Mouse (Mus musculus) embryonic fibroblast, embryonic 13.5 days (primary cell): ENCODE data around the gene Psmd3. TPM values are rescaled to one million over a fixed set of nuclear protein-coding genes. Genes with fewer than 3 reads are reported as not detected.
A peak's percentile ranks its signal among the peaks of the same experiment; 100 is the strongest.

Experiments used
- H3K27ac ChIP-seq: 2 replicates; pipeline ENCODE4 v1.5.1; 2012; ENCODE audit warnings: low read length, control low read depth, inconsistent platforms; ENCODE audit not compliant: insufficient read depth
- H3K4me1 ChIP-seq: 2 replicates; pipeline ENCODE4 v1.6.1; 2011; ENCODE audit warnings: low read length; ENCODE audit not compliant: control insufficient read depth, insufficient read depth
- H3K4me3 ChIP-seq: 2 replicates; pipeline ENCODE4 v1.5.1; 2011; ENCODE audit warnings: mild to moderate bottlenecking, control low read depth, low read length; ENCODE audit not compliant: insufficient read depth
- CTCF ChIP-seq: IDR thresholded peaks from 2 replicates; pipeline ENCODE4 v1.5.1; 2011; ENCODE audit warnings: mild to moderate bottlenecking, control low read depth, low read length, moderate library complexity, borderline replicate concordance; ENCODE audit not compliant: insufficient read depth
- POLR2A ChIP-seq: IDR thresholded peaks from 2 replicates; pipeline ENCODE4 v1.6.1; 2011; ENCODE audit warnings: low read depth, mild to moderate bottlenecking, control low read depth, low read length, moderate library complexity
- polyA plus RNA-seq: library from polyadenylated mRNA; stranded (reverse); fragments of >200 nt; gene quantifications from 2 replicates; pipeline ENCODE4 v1.2.4, GENCODE M21; 2011; ENCODE audit warnings: low read depth; ENCODE audit not compliant: missing spikeins, insufficient read length

The Psmd3 gene
- polyA plus RNA-seq, 1 experiment = 86.7 TPM

DNA sequence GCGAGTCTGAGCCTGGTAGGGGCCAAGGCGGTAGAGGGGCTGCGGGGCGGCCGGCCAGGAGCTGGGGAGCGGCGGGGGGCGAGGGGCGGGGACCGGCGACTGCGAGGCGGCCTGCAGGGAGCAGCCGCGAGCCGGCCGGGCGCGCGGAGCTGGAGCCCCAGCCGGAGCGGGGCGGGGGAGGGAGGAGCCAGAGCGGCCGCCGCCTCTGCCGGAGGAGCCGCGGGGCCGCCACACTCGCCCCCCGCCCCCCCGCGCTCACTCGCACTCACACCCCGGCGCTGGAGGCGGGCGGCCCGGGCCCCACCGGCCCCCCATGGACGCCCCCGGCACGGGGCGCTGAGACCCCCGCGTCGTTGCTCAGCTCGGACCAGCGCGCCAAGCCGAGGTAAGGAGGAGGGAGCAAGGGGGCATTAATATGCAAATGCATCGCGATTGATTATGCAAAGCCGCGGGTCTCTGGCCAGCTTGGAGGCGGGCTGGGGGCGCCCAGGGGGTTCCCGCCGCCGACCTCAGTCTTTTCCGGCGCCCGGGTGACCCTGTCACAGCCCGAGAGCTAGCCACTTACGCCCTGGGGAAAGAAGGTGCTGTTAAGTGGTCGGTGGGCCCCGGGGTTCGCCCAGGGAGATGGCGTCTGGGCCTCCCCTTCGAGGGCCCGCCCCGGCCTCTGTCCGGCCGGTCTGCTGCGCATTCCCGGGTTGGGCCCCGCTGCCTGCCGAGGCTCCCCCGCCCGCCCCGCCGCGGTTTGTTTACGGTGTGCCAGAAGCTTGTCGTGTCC is 59.5 kb downstream of the Psmd3 start:
- peak overlapping the region; percentile 90 for H3K4me3 ChIP-seq
- TF ChIP-seq CTCF = no peak
- TF ChIP-seq POLR2A = no peak
- H3K4me1 ChIP-seq = peaks cover 7% of the 10 kb centered on the region; the same call in 1 of the 2 replicates
- H3K27ac ChIP-seq = peak overlapping the region; percentile 68

DNA sequence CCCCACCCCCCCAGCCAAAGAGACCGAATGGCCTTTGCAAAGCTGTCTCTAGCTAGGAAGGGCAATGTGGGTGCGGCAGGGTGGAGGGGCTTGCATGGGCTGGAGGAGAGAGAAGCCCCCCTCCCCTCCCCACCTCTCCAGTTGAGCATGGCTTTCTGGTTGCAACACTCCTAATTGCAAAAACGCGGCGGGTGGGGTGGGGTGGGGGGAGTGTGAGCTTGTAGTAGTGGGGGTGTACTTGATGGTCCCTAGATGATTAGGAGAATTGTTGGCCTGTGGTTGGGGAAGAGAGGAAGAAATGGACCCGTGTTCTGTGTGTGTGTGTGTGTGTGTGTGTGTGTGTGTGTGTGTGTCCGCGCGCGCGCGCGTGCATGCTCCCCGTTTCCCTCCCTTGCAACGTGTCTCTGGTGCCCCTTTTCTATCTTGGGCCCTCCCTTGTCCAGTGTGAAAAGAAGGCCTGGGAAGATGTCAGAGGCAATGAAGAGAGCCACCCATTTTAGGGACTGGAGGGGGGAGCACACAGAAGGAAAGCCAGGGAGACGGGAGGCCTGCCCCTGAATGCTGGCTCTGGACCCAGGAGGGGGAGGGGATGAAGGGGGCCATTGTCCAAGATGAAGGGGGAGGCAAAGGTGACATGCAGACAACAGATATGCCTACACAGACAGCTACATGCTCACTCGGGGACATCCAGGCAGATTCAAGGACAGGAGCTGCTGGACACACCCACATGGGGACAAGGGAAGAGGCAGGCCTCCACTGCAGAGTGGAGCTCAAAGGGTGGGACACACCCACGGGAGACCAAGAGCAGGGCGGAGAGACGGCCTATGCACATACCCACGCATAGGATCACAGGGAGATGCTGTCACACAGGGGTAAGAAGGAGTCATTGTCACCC is 60.3 kb downstream of the Psmd3 start:
- H3K4me1 ChIP-seq = peaks cover 12% of the 10 kb centered on the region; the same call in 1 of the 2 replicates
- H3K27ac ChIP-seq = 0 out of 2 replicates have a peak overlapping the region, but pooled peaks have one; percentile 5
- TF ChIP-seq POLR2A (no peak; the same call in 1 of the 2 replicates), CTCF (no peak)
- H3K4me3 ChIP-seq = peak overlapping the region; percentile 90

DNA sequence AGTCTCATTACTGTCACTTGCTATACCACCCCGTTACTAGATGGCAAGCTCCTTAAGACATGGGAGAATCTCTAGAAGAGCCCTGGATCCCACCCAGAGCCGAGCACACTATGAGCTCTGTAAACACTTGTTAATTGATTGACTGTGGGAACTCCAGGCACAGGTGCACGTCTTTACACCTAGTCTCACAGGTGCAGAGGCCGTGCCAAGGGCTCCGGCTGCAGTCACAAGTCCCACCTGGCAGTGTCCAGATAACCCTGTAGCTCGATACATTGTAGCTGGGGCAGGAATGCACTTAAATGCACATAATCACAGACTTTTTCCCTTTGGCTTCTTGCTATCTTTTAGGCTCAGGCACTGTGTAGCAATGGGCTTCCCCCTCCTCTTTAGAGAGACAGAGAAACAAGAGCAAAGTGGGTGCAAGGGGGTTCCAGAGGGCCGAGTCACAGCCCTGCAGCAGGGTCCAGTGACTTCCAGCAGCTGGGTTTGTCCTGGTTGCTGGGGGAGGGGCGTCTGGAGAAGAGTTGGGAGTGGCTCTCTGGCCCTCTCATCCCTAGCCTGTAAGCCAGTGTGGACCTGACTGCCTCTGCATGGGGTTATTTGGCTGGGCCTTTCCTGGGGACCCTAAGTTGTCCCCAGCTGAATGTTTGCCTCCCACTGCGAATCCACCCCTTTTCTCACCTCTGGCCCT is 61.4 kb downstream of the Psmd3 start:
- H3K27ac ChIP-seq = peak overlapping the region; percentile 16; the same call in 1 of the 2 replicates
- H3K4me3 ChIP-seq = no peak overlapping the region
- no peak for TF ChIP-seq POLR2A
- no peak for TF ChIP-seq CTCF
- peaks cover 17% of the 10 kb centered on the region for H3K4me1 ChIP-seq

DNA sequence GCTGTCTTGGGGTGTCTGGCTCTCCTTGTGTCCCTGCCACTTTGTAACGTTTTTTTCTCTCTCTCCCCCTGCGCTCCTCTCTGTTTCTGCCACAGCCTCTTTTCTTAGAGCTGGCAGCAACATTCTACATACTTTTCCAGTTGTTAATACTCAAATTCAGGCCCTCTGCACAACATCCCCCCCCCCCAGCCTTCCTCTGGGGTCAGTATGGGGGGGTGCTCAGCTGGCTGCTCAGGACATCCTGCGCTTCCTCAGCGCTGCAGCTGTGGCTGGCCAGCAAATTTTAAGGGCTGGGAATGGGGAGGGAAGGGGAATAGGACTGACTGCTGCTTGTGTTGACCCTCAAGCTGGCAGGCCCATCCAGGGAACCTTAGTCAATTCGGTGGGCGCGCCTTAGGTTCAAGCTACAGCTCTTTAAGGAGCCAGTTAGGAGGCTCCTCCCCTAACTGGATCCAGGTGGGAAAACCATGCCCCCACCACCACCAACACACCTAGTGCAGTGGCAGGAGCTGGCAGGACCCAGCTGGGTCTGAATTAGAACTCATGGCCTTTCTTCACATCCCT is 62.2 kb downstream of the Psmd3 start:
- Histone ChIP-seq H3K4me1 (peaks cover 23% of the 10 kb centered on the region), H3K27ac (peak overlapping the region; percentile 16; the same call in 1 of the 2 replicates), H3K4me3 (no peak overlapping the region)
- TF ChIP-seq POLR2A (no peak), CTCF (no peak)

Other genes starting within 250 kb of the Psmd3 start
- gene Mien1, start 243.6 kb upstream of the Psmd3 start, polyA plus RNA-seq = 47.2 and 54.3 TPM in 2 replicates
- not detected in 2 replicates for gene Grb7, start 236.2 kb upstream of the Psmd3 start, polyA plus RNA-seq
- not detected in 2 replicates for gene Ikzf3, start 136.5 kb upstream of the Psmd3 start, polyA plus RNA-seq
- not detected in 2 replicates for gene Zpbp2, start 131.5 kb upstream of the Psmd3 start, polyA plus RNA-seq
- gene Ormdl3, start 95.2 kb upstream of the Psmd3 start, polyA plus RNA-seq = 47.7 and 51.9 TPM in 2 replicates
- gene Lrrc3c, start 84.3 kb upstream of the Psmd3 start, polyA plus RNA-seq = not detected in 2 replicates
- 7.2 and 8.9 TPM in 2 replicates for gene Gm12355, start 56.9 kb upstream of the Psmd3 start, polyA plus RNA-seq
- gene Gsdma3, start 56.2 kb upstream of the Psmd3 start, polyA plus RNA-seq = not detected in 2 replicates
- gene Gsdma2, start 35.8 kb upstream of the Psmd3 start, polyA plus RNA-seq = not detected in 2 replicates
- not detected in 2 replicates for gene Gsdma, start 18.2 kb upstream of the Psmd3 start, polyA plus RNA-seq
- gene Csf3, start 18.7 kb downstream of the Psmd3 start, polyA plus RNA-seq = 0.35 TPM in 1 of 2 replicates, not detected in the other
- gene Med24, start 46.9 kb downstream of the Psmd3 start, polyA plus RNA-seq = 50.1 and 58.1 TPM in 2 replicates
- gene Thra, start 58.1 kb downstream of the Psmd3 start, polyA plus RNA-seq = 66.0 and 83.9 TPM in 2 replicates
- gene Nr1d1, start 92.8 kb downstream of the Psmd3 start, polyA plus RNA-seq = 18.7 and 23.7 TPM in 2 replicates
- 77.7 and 83.8 TPM in 2 replicates for gene Msl1, start 113.0 kb downstream of the Psmd3 start, polyA plus RNA-seq
- gene Casc3, start 122.4 kb downstream of the Psmd3 start, polyA plus RNA-seq = 29.7 and 36.7 TPM in 2 replicates
- 1.6 and 2.0 TPM in 2 replicates for gene Rapgefl1, start 154.2 kb downstream of the Psmd3 start, polyA plus RNA-seq
- 10.7 and 11.4 TPM in 2 replicates for gene Wipf2, start 181.1 kb downstream of the Psmd3 start, polyA plus RNA-seq
- gene Cdc6, start 225.2 kb downstream of the Psmd3 start, polyA plus RNA-seq = 7.4 and 11.8 TPM in 2 replicates
- gene Rara, start 245.3 kb downstream of the Psmd3 start, polyA plus RNA-seq = 26.8 and 28.2 TPM in 2 replicates